Mouse (Mus musculus) T-helper 17 cell (primary cell): ENCODE data around the gene Uroc1.

Experiments used
- in situ Hi-C, 2 experiments: fragments of 300-600 bp; cut with MboI, MseI; formaldehyde crosslinking; loops; 1 replicate in 1 of 2; 2 replicates in 1 of 2; pipeline ENCODE4 v1.15.1; 2025; ENCODE audit warnings: high pct_unique_total_duplicates in 2 of 2

Gene Uroc1

DNA sequence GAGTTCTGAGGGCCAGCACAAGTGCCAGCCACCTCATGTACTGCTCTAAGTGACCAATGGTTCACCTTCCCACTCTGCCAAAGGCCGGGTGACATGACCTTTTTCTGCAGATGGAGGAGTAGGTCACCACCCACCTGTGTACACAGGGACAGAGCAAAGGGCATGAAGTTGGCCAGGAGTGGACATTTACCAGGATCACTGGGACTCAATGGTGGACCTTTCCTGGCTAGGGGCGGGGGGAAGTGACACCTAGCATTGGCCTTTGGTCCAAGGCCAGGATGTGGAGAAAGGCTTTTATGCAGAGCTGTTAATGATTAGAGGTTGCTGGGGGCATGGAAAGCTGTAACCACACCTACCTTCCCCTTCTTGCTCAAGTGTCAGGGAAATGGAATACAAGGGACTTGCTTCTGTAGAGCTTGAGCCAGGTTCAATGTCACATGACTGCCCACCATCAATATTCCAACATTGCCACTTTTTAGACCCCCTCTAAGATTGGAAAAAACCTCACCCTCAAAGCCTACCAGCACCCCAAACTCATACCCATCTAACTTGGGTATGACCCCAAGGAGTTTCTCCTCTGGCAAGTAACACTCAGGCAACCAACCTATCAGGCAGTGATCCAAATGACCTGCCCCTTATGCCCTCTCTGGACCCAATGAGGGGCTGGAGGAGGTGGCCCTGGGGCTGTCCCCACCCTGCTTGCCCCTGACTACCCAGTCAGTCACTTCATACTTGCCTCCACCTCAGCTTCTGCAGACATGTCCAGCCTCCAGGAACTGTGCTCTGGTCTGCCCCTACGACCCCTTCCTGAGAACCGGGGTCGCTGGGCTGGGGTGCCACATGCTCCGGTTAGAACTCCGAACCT, at the start of gene Uroc1:
Gene Uroc1, plus strand, starts transcription at position 724 of the 865 bp plus-strand sequence.
- in situ Hi-C loops = loop anchor here in 1 of 2 experiments (5.0 kb wide), 1 partner anchor 650 kb away; no protein-coding TSS in a partner anchor

DNA sequence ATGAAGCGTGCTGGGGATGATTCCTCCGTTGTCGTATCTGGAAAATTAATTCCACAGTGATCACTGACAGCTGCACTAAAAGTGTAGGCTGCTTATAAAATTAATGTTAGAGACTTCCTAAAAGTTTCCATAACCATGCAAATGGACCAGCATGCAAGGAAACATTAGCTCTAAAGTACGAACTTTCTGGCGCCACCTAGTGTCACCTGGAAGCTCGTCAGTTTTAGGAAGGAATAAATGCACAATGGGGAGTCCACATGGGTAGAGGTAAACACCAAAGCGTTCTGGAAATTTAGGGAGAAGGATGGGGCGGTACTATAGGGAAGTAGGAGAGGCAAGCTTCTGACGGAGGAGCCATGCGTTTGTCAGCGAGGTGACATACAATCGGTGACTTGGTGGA, 44.8 kb upstream of the Uroc1 start:
- in situ Hi-C loops = no loop called here

DNA sequence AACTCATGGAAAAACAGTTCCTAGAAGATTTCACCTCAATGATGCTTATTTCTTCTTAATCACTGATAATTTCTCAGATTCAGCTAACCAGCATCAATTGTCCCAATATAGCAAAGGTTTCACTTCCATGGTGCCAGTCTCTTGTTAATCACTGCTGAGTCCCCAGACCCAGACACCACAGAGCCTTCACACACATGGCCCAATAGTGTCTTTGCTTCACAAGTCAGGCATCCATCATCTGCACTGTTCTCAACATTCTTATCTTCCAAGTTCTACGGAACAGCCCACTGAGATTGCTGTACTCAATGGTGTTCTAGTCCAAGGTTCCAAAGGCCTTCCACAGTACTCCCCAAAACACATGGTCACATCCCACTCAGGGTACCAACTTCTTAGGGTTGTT, 32.2 kb upstream of the Uroc1 start, which contains the start of gene BC048671:
Gene BC048671, plus strand, starts transcription at position 301 of the 400 bp plus-strand sequence.
- in situ Hi-C loops = no loop called here

DNA sequence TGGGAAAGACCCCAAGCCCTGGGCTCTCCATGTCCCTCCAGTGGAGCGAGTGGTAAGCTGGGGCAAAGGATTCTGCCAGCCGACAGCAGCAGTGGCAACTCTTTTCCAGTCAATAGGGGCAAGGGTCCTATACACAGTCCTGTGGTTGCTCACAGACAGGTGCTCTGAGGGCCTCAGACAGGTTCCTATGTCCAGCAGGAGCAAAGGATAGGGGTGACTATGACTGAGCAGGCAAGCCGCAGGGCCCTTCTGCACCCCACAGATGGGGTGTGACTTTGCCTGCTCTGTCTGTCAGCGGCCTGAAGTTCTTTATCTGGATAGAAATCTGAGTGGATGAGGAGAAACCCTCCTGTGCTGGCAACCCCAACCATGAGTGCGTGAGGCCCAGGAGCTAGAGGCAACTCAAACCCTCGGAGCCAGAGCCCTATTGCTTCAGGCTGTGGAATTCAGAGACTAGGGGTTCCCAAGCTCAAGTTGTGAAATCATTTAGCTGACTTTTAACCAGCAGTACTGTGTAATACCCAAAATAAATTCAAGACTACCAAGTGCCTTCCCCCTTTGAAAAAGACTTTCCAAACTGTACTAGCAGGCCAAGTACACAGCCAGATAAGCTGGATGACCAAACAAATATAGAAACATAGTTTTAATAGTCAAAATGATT, 26.6 kb upstream of the Uroc1 start:
- in situ Hi-C loops = no loop called here

DNA sequence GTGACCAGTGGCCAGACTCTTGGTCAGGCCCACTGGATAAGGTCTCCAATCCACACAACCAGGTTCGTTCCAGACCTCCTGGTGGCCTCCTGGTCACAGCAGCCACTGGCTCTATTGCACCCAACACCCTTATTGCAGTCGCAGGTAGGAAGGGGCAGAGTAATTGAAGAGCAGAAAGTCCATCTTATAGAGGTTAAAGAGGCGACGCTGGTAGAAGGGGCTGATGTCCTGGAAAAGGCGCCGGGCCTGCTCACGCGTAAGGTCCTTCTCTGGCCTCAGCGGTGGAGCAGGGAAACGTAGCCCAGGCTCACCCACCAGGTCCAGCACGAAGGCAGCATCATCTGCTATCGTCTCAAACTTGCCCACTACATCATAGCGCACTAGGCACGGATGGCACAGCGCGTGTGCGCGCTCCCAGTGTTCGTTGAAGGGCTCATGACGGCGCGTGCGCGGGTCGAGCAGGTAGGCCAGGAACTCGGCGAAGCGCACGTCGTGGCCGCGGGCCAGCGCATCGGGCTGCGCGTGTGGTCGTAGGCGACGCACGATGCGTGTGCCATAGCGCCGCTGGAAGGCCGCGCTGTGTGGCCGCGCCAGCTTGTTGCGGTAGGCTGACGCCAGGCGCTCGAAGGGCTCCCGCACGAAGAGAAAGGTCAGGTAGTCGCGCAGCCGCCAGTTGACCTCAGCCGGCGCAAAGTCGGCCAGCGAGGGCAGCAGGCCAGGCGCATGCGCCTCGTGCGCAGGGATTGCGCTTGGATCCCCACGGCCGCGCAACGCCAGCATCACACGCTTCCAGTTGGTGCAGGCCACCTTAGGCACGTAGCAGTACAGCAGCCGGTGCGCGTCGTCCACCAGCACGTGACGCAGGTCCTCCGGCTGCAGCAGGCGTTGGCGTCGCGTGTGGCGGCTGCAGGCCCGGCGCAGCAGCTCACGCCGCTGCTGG, 24.0 kb upstream of the Uroc1 start:
- in situ Hi-C loops = no loop called here

DNA sequence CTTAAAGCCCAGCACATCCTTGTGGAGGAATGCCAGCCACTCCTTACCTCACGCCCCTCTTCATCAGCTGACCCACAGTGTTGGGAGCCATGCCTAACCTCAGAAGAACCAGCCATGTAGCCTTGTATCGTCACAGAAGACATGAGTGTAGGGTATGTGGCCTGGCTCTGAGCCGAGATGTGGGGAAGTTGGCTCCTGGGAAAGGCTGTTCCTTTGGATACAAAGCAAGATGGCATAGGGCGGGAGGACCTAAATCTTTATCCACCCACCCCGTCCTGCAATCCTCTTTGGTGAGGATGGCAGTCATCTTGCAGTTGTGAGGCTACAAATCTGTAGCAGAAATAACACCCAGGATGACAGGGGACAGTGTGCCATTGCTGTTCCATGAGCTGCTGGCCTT, 17.1 kb upstream of the Uroc1 start:
- in situ Hi-C loops = no loop called here

DNA sequence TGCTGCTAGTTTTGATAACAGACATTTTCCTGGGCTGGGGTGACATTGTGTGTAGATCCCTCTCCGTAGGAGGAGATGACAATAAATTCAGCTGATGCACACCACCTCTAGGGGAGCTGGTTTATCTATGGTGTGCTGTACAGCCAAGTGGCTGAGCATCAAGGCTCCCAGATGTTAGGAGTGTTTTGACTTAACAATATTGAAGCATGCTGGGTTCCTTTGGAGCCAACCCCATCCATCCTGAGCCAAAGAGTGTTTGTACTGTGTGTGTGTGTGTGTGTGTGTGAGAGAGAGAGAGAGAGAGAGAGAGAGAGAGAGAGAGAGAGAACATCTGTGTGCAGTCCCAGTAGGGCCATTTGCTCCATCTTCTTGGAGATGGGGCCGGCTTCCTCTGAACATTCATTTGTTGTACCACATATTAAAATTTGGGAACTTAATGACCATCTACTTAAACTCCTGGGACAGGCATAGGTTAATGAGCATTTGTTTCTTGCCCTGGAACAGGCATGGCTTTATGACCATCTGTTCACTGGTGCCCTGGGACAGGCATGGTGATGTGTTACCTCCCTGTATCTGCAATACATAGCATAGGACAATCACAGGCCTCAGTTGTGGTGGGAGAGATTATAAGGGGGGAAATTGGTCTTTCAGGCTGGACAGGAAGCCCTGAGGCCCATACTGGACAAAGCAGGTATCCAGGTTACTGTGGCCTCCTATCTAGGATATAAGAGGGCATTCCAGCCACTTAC, 15.4 kb upstream of the Uroc1 start:
- in situ Hi-C loops = no loop called here

DNA sequence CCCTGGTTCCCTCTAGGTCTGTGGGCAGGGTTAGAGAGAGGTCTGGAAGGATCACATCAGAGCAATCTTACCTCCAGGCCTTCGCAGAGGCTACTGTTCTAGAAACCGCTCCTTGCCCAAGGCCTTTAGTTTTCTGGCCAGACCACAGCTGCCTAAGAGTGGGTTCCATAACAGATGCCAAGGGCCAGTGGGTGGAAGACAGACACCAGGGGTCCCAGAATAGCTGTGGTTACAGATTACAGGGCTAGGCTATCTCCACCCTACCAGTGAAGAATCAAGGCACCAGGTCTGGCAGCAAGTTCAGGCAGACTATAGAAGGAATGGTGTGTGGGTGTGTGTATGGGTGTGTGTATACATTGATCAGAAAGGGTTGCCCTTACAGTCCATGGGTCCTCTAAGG, 14.1 kb upstream of the Uroc1 start:
- in situ Hi-C loops = no loop called here

DNA sequence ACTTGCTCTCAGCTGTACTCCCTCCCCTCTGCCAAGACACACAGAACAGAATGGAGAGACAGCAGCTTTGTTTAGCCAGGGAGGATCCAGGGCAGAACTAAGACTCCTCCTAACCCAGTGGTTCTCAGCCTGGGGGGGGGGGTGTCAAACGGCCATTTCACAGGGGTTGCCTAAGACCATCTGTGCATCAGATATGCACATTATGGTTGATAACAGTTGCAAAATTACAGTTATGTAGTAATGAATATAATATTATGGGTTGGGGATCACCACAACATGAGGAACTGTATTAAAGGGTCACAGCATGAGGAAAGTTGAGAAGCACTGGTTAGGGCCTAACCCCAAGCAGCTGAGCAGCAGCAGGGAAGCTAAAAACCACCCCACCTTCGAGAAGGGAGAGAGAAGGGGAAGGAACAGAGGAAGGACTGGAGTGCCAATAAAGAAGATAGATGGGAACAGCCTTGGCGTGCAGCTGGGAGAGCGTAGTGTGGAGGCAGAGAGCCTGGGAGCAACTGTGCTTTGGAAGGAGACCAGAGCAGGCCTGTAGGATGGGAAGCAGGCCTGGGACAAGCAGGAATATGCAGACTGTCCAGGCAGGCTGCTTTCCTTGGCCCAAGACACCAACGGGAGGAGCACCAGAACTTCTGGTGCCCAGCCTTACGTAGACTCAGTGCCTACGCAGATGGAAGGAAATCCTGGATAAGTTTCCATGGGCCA, 13.5 kb upstream of the Uroc1 start:
- in situ Hi-C loops = loop anchor here in 1 of 2 experiments (10.0 kb wide), 1 partner anchor 635 kb away; no protein-coding TSS in a partner anchor

DNA sequence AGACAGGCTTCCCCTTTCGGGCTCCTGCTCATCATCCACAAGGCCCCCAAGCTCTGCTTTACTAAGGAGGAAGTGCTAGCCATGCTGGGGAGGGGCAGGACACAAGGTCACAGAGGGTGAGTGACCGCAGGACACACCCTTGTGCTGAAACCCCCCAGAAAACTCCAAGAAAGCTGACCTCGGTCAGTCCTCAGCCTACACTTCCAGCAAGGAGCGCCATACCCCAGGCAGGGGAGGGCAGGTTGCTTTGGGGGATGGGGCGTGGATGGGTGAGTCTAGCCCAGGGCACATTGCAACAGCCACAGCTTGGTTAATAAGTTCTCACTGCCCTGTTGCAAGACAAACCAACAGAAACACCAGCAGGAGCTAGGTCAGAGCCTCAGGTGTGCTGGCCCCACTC, 12.7 kb upstream of the Uroc1 start:
- in situ Hi-C loops = loop anchor here in 1 of 2 experiments (10.0 kb wide), 1 partner anchor 636 kb away; no protein-coding TSS in a partner anchor

DNA sequence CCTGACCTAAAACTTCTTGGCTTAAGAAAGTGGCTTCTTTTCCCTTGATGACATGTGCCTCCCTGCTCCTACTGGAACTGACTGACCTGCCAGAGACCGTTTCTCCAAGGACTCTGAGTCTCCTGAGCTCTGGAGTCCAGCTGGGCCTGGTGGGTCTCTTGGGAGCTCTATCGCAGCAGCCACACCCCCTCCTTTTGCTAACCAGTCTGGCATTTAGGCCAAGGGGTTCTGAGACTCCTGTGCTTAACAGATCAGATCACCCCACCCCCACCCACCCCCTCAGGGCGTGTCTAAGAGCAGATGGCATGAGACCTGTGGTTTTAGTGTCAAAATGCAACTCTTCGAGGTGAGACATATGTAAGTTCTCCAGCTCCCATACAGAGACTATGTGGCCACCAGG, 11.3 kb upstream of the Uroc1 start:
- in situ Hi-C loops = loop anchor here in 1 of 2 experiments (10.0 kb wide), 1 partner anchor 637 kb away; no protein-coding TSS in a partner anchor

DNA sequence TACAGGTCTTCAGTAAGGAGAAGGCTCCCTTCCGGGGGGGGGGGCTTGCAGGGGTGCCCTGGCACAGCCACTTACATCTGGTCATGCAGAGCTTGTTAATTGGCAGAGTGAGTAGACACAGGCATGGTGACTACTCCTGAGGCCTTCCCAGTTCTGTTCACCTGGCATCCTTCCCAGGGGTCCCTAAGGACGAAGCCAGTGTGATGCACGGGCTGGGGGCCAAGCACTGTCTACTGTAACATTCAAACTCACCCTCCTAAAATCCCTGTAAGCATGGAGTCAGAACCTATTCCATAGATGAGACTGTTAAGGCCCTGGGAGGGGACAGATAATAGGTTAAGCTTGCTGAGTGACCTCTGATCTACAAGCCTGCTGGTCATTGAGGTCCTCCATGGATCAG, 9.1 kb upstream of the Uroc1 start:
- in situ Hi-C loops = loop anchor here in 1 of 2 experiments (10.0 kb wide), 1 partner anchor 639 kb away; no protein-coding TSS in a partner anchor

DNA sequence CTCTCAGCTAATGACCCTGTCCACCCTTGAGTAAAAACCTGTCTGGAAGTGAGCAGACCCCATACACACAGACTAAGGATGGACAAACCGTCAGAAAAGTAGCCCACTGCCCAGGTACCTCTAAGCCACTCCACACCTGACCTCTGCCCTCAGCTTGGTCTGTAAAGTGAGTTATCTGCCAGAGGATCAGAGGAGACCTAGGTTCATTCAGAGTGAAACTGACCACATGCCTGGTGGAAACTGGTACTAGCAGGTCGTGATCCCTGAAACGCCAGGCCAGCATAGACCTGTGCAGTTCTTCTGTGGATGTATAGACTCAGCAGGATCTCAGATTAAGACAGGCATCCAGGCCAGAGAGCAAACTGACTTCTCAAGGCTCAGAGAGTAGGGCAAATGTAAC, 8.6 kb upstream of the Uroc1 start:
- in situ Hi-C loops = loop anchor here in 1 of 2 experiments (10.0 kb wide), 1 partner anchor 640 kb away; no protein-coding TSS in a partner anchor

DNA sequence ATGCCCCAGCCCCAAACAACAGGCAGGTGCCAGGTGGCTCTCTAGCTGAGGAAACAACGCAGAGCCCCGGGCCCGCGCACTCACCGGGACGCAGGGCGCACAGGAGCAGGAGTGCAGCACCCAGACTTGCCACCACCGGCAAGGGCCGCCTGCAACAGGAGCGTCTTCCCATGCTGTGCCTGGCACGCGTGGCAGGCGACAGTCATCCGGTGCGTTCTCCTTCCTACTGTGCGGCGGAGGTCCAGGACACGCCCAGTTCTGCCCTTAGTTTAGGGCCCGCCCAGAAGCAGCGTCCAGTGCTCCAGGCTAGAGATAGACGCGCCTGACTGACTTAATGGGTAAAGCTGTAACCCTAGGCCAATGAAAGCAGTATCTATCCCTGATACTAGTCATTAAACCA, 8.1 kb upstream of the Uroc1 start, which contains the start of gene Chst13:
Gene Chst13, minus strand, starts transcription at position 195 of the 400 bp plus-strand sequence.
- in situ Hi-C loops = loop anchor here in 1 of 2 experiments (10.0 kb wide), 1 partner anchor 640 kb away; no protein-coding TSS in a partner anchor

DNA sequence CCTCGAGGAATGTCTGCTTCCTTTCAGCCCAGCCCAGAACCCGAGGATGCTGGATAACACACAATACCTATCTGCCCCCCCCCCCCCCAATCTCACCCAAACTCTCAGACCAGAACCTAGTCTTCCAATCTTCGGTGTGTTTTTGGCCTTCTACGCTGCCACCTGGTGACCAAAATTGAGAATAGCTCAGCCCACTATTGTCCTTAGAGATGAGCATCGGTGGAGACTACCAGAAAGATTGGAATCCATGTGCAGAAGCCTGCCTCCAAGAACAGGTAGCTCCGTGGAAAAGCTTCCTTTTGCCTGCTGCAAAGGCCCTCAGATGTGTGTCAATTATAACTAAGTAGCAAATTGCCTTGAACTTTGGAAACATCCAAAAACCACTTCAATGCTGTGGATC, 5.4 kb upstream of the Uroc1 start:
- in situ Hi-C loops = loop anchor here in 1 of 2 experiments (10.0 kb wide), 1 partner anchor 643 kb away; no protein-coding TSS in a partner anchor

DNA sequence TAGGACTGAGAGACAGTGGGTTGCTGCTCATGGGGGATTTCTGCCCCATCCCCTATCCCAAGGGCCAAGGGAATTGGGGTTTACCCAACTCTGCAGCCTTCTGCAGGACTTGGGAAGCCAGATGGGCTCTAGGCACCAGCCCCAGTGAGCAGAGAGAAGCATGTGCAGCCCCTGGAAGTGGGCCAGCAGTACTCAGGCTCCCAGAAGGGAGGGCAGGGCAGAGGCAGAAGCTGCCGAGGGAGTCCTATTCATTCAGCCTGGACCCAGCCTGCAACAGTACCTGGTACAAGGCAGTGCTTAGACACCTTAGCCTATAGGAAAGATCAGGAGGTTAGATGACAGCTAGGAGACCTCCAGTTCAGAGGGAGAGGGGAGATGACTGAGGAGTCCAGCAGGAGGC, 3.1 kb upstream of the Uroc1 start:
- in situ Hi-C loops = loop anchor here (5.0 to 10.0 kb wide), 2 partner anchors 645 to 648 kb away; no protein-coding TSS in a partner anchor

DNA sequence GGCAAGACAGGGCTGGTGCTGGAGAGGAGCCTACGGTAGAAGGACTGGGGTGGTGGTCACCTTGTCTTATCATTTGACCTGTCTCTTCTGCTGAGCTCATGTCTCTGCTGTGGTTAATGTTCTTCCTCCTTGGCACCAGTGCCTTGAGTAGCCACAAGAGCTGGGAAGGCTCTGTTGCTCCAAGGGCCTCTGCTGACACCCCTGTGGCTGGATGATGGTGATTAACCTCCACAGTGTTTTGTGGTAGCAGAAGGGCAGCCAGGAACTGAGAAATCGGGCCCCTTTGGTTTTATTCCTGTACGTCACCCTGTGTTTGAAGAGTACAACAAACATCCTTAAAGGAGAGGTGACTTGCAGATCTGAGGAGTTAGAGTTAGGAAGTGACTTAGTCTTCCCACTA, 1.2 kb downstream of the Uroc1 start:
- in situ Hi-C loops = loop anchor here in 1 of 2 experiments (5.0 kb wide), 1 partner anchor 652 kb away; no protein-coding TSS in a partner anchor

DNA sequence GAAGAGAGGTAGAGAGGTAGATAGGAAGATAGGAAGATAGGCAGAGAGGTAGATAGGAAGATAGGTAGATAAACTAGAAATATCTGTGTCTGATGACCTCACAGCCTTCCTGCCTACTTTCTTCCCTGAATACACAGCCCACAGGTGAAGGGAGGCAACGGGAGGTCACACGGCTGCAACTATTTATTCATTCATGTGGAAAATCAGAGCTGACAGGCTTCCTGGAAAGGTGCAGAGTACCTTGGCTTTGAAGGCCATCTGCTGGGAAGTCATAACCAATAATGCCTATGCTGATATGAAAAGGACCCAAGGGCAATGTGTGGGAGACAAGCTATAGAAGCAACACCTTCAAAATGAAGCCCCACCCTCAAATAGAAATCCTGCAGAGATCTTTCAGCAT, 9.3 kb downstream of the Uroc1 start:
- in situ Hi-C loops = no loop called here

DNA sequence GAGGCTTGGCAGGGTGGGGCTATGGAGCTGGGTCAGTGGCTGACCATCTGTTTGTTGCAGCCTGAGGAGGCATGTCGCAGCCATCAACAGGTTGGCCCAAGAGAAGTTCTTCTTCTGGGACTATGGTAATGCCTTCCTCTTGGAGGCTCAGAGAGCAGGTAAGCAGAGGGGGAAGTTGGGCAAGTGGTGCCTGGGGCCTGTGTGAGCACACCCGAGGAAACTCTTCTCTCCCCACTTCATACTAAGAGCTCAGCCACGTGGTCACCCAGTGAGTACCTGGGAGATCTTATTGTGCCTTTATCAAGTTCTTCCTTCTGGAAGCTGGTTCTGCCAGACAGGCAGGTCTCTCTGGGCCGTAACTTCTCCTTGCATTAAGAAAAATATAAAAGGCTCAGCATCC, 14.1 kb downstream of the Uroc1 start:
- in situ Hi-C loops = no loop called here
